Mouse (Mus musculus) heart, embryonic 13.5 days (tissue): ENCODE measurements around the gene Itgb8. TPM values are rescaled to one million over a fixed set of nuclear protein-coding genes. Genes with fewer than 3 reads are reported as not detected.

Experiments
- ATAC-seq: fragments of 200-750 bp; cut with Nextera tagmentation; 2 replicates; pipeline ENCODE4 v1.8.0; 2017; ENCODE audit warnings: moderate TSS enrichment; ENCODE audit not compliant: insufficient number of reproducible peaks, low FRiP score, low TSS enrichment; ENCODE audit errors: extremely low read depth
- H3K27ac ChIP-seq: fragments of 300-500 bp; sonication (generic); replicated peaks from 2 replicates; pipeline ENCODE4 v1.5.1; 2015; ENCODE audit warnings: moderate library complexity, mild to moderate bottlenecking, inconsistent platforms
- H3K27me3 ChIP-seq: fragments of 300-500 bp; sonication (generic); replicated peaks from 2 replicates; pipeline ENCODE4 v1.6.1; 2015; ENCODE audit warnings: mild to moderate bottlenecking, inconsistent platforms
- H3K36me3 ChIP-seq: fragments of 300-500 bp; sonication (generic); 2 replicates; pipeline ENCODE4 v1.6.1; 2015; ENCODE audit warnings: mild to moderate bottlenecking, inconsistent platforms
- H3K4me1 ChIP-seq: fragments of 300-500 bp; sonication (generic); 2 replicates; pipeline ENCODE4 v1.6.1; 2015; ENCODE audit warnings: inconsistent platforms
- H3K4me2 ChIP-seq: fragments of 300-500 bp; sonication (generic); 2 replicates; pipeline ENCODE4 v1.6.1; 2015; ENCODE audit warnings: inconsistent platforms, mild to moderate bottlenecking, moderate library complexity
- H3K4me3 ChIP-seq: fragments of 300-500 bp; sonication (generic); 2 replicates; pipeline ENCODE4 v1.5.1; 2015; ENCODE audit warnings: moderate library complexity, mild to moderate bottlenecking, inconsistent platforms
- H3K9ac ChIP-seq: fragments of 300-500 bp; sonication (generic); 2 replicates; pipeline ENCODE4 v1.6.1; 2015; ENCODE audit warnings: inconsistent platforms, mild to moderate bottlenecking, moderate library complexity
- H3K9me3 ChIP-seq: fragments of 300-500 bp; sonication (generic); 2 replicates; pipeline ENCODE4 v1.6.1; 2016; ENCODE audit warnings: inconsistent platforms
- WGBS: fragments of 180-500 bp; shearing (Covaris S2); methylation state at CpG from one replicate; pipeline ENCODE4 v1.1.7; 2015; ENCODE audit warnings: mixed read lengths; 5-methylcytosine and 5-hydroxymethylcytosine counted together
- polyA plus RNA-seq: library from polyadenylated mRNA; unstranded; fragments of >200 nt; fragmentation: Nextera tagmentation; extraction: Ambion mirVana; gene quantifications from 2 replicates; pipeline ENCODE4 v1.2.1, GENCODE M21; 2015

Itgb8 gene
- polyA plus RNA-seq, 1 experiment from 2014 or later = 3.9 TPM

DNA sequence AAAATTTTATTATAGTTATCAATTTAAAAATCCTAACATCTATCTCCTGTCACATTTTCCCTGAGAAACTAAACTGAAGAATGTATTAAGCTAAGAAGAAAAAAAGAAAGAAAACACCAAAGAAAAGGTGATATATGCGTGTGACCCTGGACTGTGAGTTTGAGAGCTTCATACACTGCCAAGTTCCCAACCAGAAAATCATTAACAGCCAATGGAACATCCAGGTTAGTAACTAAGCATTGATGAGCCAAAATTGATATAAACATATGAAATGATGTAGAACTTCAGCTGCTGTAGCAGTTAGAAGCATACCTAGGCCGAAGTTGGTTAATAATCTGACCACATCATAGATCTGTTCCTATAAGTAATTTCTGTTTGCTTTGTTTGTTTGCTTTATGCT, 6.8 kb downstream of the Itgb8 start:
- H3K9me3 ChIP-seq = no peaks in the 10 kb centered on the region

DNA sequence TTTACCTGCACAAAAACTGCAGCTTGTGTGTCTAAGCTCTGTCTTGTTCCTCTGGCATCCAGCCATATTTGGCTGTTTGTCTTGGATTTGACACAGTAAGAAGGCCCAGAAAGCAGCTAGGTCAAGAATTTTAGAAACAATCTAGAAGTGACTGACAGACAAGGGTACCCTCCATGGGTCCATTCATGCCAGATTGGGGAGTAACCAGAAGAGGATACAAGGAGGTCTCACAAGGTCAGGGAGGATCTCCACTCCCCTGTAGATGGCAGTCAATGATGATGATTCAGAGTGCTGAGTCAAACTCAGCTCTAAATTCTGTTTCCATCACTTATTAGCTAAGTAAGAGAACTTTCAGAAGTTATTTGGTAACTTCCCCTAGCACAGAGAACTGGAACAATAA, 8.2 kb downstream of the Itgb8 start:
- Histone ChIP-seq H3K4me1 (peaks cover 16% of the 10 kb centered on the region), H3K27me3 (no peaks in the 10 kb centered on the region), H3K9ac (no peak overlapping the region), H3K4me2 (no peak overlapping the region), H3K9me3 (no peaks in the 10 kb centered on the region), H3K36me3 (no peaks in the 10 kb centered on the region), H3K4me3 (no peak overlapping the region), H3K27ac (no peak overlapping the region)
- ATAC-seq = no peak

More for the DNA sequence above, 6.8 kb downstream of the Itgb8 start:
- peaks cover 20% of the 10 kb centered on the region for H3K4me1 ChIP-seq
- H3K9ac ChIP-seq = no peak overlapping the region
- H3K36me3 ChIP-seq = no peaks in the 10 kb centered on the region
- WGBS = 84% methylated on average over 2 of the region's 2 CpGs
- H3K27ac ChIP-seq = no peak overlapping the region
- no peak for ATAC-seq
- no peak overlapping the region for H3K4me2 ChIP-seq
- H3K4me3 ChIP-seq = no peak overlapping the region
- no peaks in the 10 kb centered on the region for H3K27me3 ChIP-seq

- ATAC-seq = no peak
- Histone ChIP-seq H3K4me2 (no peak overlapping the region), H3K36me3 (no peaks in the 10 kb centered on the region), H3K27ac (no peak overlapping the region), H3K9ac (no peak overlapping the region), H3K27me3 (no peaks in the 10 kb centered on the region), H3K4me1 (peaks cover 12% of the 10 kb centered on the region), H3K9me3 (no peaks in the 10 kb centered on the region), H3K4me3 (no peak overlapping the region)
- WGBS = 71% methylated on average over 2 of the region's 2 CpGs
Measured at GRCm38 (mm10) chr12:119229601-119230000, 9.0 kb downstream of the Itgb8 start.

- H3K36me3 ChIP-seq = no peaks in the 10 kb centered on the region
- H3K27ac ChIP-seq = no peak overlapping the region
- ATAC-seq = no peak
- WGBS = 71% methylated on average over 1 of the region's 1 CpGs
- no peak overlapping the region for H3K9ac ChIP-seq
- H3K4me1 ChIP-seq = peaks cover 9% of the 10 kb centered on the region
- H3K27me3 ChIP-seq = no peaks in the 10 kb centered on the region
- no peak overlapping the region for H3K4me3 ChIP-seq
- no peaks in the 10 kb centered on the region for H3K9me3 ChIP-seq
- H3K4me2 ChIP-seq = no peak overlapping the region
Measured at GRCm38 (mm10) chr12:119227898-119228297, 10.7 kb downstream of the Itgb8 start.

- Histone ChIP-seq H3K9me3 (no peaks in the 10 kb centered on the region), H3K9ac (no peak overlapping the region), H3K36me3 (no peaks in the 10 kb centered on the region), H3K27ac (no peak overlapping the region), H3K4me1 (no peaks in the 10 kb centered on the region), H3K27me3 (no peaks in the 10 kb centered on the region), H3K4me3 (no peak overlapping the region), H3K4me2 (no peak overlapping the region)
- no peak for ATAC-seq
Measured at GRCm38 (mm10) chr12:119224699-119225098, 13.9 kb downstream of the Itgb8 start.

GRCm38 (mm10) chr12:119219409-119219808, 19.2 kb downstream of the Itgb8 start:
- Histone ChIP-seq H3K27me3 (no peaks in the 10 kb centered on the region), H3K9ac (no peak overlapping the region), H3K4me2 (no peak overlapping the region), H3K4me1 (peaks cover 11% of the 10 kb centered on the region; the same call in 1 of the 2 replicates), H3K4me3 (no peak overlapping the region), H3K9me3 (no peaks in the 10 kb centered on the region), H3K27ac (no peak overlapping the region), H3K36me3 (no peaks in the 10 kb centered on the region)
- ATAC-seq = no peak
- 82% methylated on average over 1 of the region's 1 CpGs for WGBS

DNA sequence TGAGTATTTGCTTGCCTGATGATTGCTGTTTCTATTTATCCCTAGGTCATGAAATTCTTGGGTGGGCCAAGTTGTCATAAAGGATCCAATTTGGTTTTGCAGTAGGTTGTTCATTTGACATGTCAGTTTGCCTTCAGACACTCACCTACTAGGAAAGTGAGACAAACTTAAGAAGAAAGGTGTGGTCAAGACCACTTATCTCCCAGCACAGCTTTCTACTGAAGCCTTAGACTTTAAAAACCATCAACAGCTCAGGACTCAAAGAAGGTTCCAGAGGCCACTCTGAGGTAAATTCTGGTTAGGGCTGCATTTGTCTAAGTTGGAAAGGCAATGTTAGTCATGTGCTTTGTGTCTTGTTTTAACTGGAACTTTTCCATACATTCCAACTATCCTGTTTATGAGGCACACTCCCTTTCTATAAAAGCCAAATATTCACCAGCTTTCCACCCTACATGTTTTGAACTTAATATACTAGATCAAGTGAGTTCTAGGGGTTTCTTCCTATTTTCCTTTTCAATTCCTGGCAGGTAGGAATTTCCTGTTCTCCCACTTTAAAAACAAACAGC, 20.8 kb downstream of the Itgb8 start:
- H3K9me3 ChIP-seq = no peaks in the 10 kb centered on the region
- no peak overlapping the region for H3K9ac ChIP-seq
- H3K4me2 ChIP-seq = no peak overlapping the region
- no peaks in the 10 kb centered on the region for H3K36me3 ChIP-seq
- ATAC-seq = no peak
- no peak overlapping the region for H3K4me3 ChIP-seq
- peaks cover 11% of the 10 kb centered on the region; the same call in 1 of the 2 replicates for H3K4me1 ChIP-seq
- H3K27ac ChIP-seq = no peak overlapping the region
- no peaks in the 10 kb centered on the region for H3K27me3 ChIP-seq

DNA sequence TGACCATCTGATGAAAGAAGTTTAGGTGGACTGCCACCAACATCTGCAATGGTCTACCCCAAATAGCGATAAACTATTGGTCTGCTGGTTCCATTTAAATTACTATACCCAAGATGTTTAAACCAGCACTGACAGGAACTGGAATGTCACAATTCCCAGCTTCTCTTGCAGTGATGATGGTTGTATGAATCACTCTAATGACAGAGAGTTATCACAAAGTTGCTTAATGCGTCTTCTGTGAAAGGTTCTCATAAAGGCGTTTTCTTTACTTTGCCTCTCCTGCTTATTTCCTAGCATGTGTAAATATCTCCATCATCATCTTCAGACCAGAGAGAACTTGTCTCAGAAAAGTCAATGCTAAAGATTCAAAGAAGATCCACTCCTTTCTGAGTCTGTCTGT, 23.4 kb downstream of the Itgb8 start:
- WGBS = 85% methylated on average over 3 of the region's 3 CpGs
- H3K27me3 ChIP-seq = no peaks in the 10 kb centered on the region
- peaks cover 11% of the 10 kb centered on the region; the same call in 1 of the 2 replicates for H3K4me1 ChIP-seq
- no peak overlapping the region for H3K9ac ChIP-seq
- H3K36me3 ChIP-seq = no peaks in the 10 kb centered on the region
- H3K4me2 ChIP-seq = no peak overlapping the region
- H3K9me3 ChIP-seq = no peaks in the 10 kb centered on the region
- H3K27ac ChIP-seq = no peak overlapping the region
- no peak overlapping the region for H3K4me3 ChIP-seq
- no peak for ATAC-seq

- 0 out of 2 replicates have a peak, but pooled peaks cover 5% of the 10 kb centered on the region for H3K4me1 ChIP-seq
- H3K4me2 ChIP-seq = no peak overlapping the region
- no peaks in the 10 kb centered on the region for H3K36me3 ChIP-seq
- H3K9ac ChIP-seq = no peak overlapping the region
- H3K4me3 ChIP-seq = no peak overlapping the region
- ATAC-seq = no peak
- H3K27ac ChIP-seq = no peak overlapping the region
- 27% methylated on average over 2 of the region's 2 CpGs for WGBS
- H3K27me3 ChIP-seq = no peaks in the 10 kb centered on the region
- no peaks in the 10 kb centered on the region for H3K9me3 ChIP-seq
Measured at GRCm38 (mm10) chr12:119211533-119211932, 27.1 kb downstream of the Itgb8 start.

- ATAC-seq = no peak
- WGBS = 78% methylated on average over 2 of the region's 2 CpGs
- H3K4me1 ChIP-seq = 0 out of 2 replicates have a peak, but pooled peaks cover 5% of the 10 kb centered on the region
Measured at GRCm38 (mm10) chr12:119210590-119210989, 28.0 kb downstream of the Itgb8 start.

DNA sequence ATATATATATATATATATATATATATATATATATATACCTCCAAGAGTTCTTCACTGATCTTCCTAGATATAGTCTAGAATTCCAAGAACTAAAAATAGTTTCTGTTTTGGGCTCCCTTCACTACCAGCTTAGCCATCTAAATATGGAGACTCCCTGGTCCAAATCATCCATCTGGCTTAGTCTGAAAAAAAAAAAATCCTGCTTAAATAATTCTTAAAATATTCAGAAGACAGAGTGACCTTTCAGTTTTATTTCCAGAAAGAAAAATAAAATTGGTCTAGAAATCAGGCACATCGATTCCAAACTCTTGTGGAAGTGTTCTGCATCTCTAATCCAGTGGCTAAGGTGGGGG, 28.6 kb downstream of the Itgb8 start:
- no peak overlapping the region for H3K4me2 ChIP-seq
- H3K9me3 ChIP-seq = no peaks in the 10 kb centered on the region
- no peak overlapping the region for H3K4me3 ChIP-seq
- WGBS = 86% methylated on average over 1 of the region's 1 CpGs
- H3K9ac ChIP-seq = no peak overlapping the region
- H3K4me1 ChIP-seq = 0 out of 2 replicates have a peak, but pooled peaks cover 5% of the 10 kb centered on the region
- H3K36me3 ChIP-seq = no peaks in the 10 kb centered on the region
- ATAC-seq = no peak
- H3K27me3 ChIP-seq = no peaks in the 10 kb centered on the region
- H3K27ac ChIP-seq = no peak overlapping the region

More at GRCm38 (mm10) chr12:119210590-119210989, 28.0 kb downstream of the Itgb8 start:
- H3K4me2 ChIP-seq = no peak overlapping the region
- H3K27ac ChIP-seq = no peak overlapping the region
- no peaks in the 10 kb centered on the region for H3K36me3 ChIP-seq
- H3K4me3 ChIP-seq = no peak overlapping the region
- H3K9ac ChIP-seq = no peak overlapping the region
- no peaks in the 10 kb centered on the region for H3K27me3 ChIP-seq
- no peaks in the 10 kb centered on the region for H3K9me3 ChIP-seq

- no peak for ATAC-seq
- Histone ChIP-seq H3K4me2 (no peak overlapping the region), H3K4me1 (0 out of 2 replicates have a peak, but pooled peaks cover 5% of the 10 kb centered on the region), H3K27ac (no peak overlapping the region), H3K9ac (no peak overlapping the region), H3K4me3 (no peak overlapping the region), H3K36me3 (no peaks in the 10 kb centered on the region), H3K27me3 (no peaks in the 10 kb centered on the region), H3K9me3 (no peaks in the 10 kb centered on the region)
- 73% methylated on average over 2 of the region's 2 CpGs for WGBS
Measured at GRCm38 (mm10) chr12:119209384-119210072, 29.1 kb downstream of the Itgb8 start.
